Mouse (Mus musculus) lung, embryonic 14.5 days (tissue): ENCODE measurements around the gene Fam149b. TPM values are rescaled to one million over a fixed set of nuclear protein-coding genes. Genes with fewer than 3 reads are reported as not detected.

Experiments
- ATAC-seq: fragments of 200-750 bp; cut with Nextera tagmentation; 2 replicates; pipeline ENCODE4 v1.8.0; 2017; ENCODE audit warnings: mild to moderate bottlenecking, moderate TSS enrichment, moderate library complexity; ENCODE audit not compliant: insufficient read depth
- DNase-seq: peaks from one replicate; pipeline ENCODE4 v3.0.0-alpha.2; 2015
- H3K27ac ChIP-seq: fragments of 300-500 bp; sonication (generic); 2 replicates; pipeline ENCODE4 v1.5.1; 2014; ENCODE audit warnings: low read depth, mild to moderate bottlenecking, moderate library complexity
- H3K27me3 ChIP-seq: fragments of 300-500 bp; sonication (generic); 2 replicates; pipeline ENCODE4 v1.6.1; 2014; ENCODE audit warnings: low read length, control low read depth; ENCODE audit not compliant: insufficient read depth
- H3K36me3 ChIP-seq: fragments of 300-500 bp; sonication (generic); 2 replicates; pipeline ENCODE4 v1.6.1; 2014; ENCODE audit warnings: control low read depth; ENCODE audit not compliant: insufficient read depth
- H3K4me1 ChIP-seq: fragments of 300-500 bp; sonication (generic); 2 replicates; pipeline ENCODE4 v1.6.1; 2014; ENCODE audit warnings: antibody characterized with exemption, control low read depth; ENCODE audit not compliant: insufficient read depth
- H3K4me2 ChIP-seq: fragments of 300-500 bp; sonication (generic); 2 replicates; pipeline ENCODE4 v1.6.1; 2014; ENCODE audit warnings: mild to moderate bottlenecking
- H3K4me3 ChIP-seq: fragments of 300-500 bp; sonication (generic); 2 replicates; pipeline ENCODE4 v1.5.1; 2014; ENCODE audit warnings: low read depth, low read length
- H3K9ac ChIP-seq: fragments of 300-500 bp; sonication (generic); 2 replicates; pipeline ENCODE4 v1.6.1; 2014
- H3K9me3 ChIP-seq: fragments of 300-500 bp; sonication (generic); 2 replicates; pipeline ENCODE4 v1.6.1; 2016; ENCODE audit warnings: low read depth, low read length, control low read depth
- CTCF ChIP-seq: IDR thresholded peaks from 2 replicates; pipeline ENCODE4 v1.5.1; 2016; ENCODE audit warnings: antibody characterized with exemption, low read depth
- WGBS: fragments of 180-500 bp; shearing (Covaris S2); extraction: QIAGEN DNeasy Blood & Tissue Kit; methylation state at CpG from one replicate; pipeline ENCODE4 v1.1.7; 2014; 5-methylcytosine and 5-hydroxymethylcytosine counted together
- polyA plus RNA-seq: library from polyadenylated mRNA; unstranded; fragments of >200 nt; fragmentation: Nextera tagmentation; extraction: Ambion mirVana; gene quantifications from 2 replicates; pipeline ENCODE4 v1.2.1, GENCODE M21; 2014

Gene Fam149b
- polyA plus RNA-seq, 1 experiment from 2014 or later = 44.4 TPM

DNA sequence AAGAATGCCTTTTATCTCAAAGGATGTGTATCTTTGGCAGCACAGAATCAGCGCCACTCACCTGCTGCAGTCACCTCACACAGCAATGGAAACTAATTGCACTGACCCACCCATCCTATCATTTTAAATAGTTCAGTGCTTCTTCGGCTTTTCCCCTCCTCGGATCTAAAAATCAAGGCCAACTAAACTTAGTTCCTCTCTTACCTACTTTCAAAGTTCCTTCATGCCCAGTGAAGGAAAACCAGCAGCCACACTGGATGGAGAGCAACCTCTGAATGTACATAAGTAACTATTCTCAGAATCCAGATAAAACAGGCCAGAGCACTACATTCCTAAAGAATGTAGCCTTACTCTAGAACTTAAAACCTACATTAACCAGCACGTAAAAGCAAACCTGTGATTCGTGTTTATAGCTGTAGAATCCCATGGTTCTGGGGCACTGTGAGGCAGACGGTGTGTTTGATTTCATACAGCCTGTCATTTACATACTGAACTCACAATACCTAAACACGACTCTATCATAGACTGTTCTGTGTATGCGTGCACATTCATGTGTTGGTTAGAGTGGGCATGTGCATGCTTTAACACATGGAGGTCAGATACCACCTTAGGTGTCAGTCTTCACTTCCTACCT lies 41.6 kb downstream of the Fam149b start:
- H3K4me1 ChIP-seq = peaks cover 14% of the 10 kb centered on the region
- H3K4me3 ChIP-seq = peak overlapping the region; percentile 61
- no peak overlapping the region for H3K27ac ChIP-seq
- H3K36me3 ChIP-seq = peaks cover 48% of the 10 kb centered on the region
- 82% methylated on average over 8 of the region's 8 CpGs for WGBS
- no peaks in the 10 kb centered on the region for H3K9me3 ChIP-seq
- no peak for ATAC-seq
- H3K4me2 ChIP-seq = peak overlapping the region; percentile 70
- H3K27me3 ChIP-seq = no peaks in the 10 kb centered on the region
- H3K9ac ChIP-seq = peak overlapping the region; percentile 67
- TF ChIP-seq CTCF = no peak
- no peak for DNase-seq

DNA sequence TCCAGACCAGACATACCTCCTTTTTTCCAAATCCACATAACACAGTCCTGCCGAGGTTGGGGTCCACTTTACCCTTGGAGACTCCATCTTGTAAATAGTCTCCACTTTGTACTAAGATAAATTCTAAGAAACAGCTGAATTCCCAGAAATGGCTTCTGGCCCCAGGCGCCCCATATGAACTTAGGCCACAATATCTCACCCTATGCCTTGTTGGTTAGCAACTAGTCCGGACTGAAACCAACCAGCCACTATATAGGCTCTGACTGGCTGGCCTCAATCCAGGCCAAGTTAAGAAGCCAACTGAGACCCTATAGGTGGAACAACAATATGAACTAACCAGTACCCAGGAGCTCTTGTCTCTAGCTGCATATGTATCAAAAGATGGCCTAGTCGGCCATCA lies 44.4 kb downstream of the Fam149b start:
- ATAC-seq (no peak), DNase-seq (no peak)
- no peaks in the 10 kb centered on the region for H3K9me3 ChIP-seq
- peaks cover 6% of the 10 kb centered on the region for H3K4me1 ChIP-seq
- H3K9ac ChIP-seq = no peak overlapping the region
- H3K27ac ChIP-seq = no peak overlapping the region
- no peaks in the 10 kb centered on the region for H3K27me3 ChIP-seq
- 85% methylated on average over 3 of the region's 4 CpGs for WGBS
- peaks cover 25% of the 10 kb centered on the region for H3K36me3 ChIP-seq
- H3K4me2 ChIP-seq = peak overlapping the region; percentile 75
- TF ChIP-seq CTCF = no peak
- H3K4me3 ChIP-seq = no peak overlapping the region

- DNase-seq (peak; percentile 99), ATAC-seq (peak; percentile 96)
- peak; percentile 78 for TF ChIP-seq CTCF
- peak within 1 kb of the TSS; percentile 75 for H3K4me2 ChIP-seq
- no peaks in the 10 kb centered on the region for H3K27me3 ChIP-seq
- H3K9ac ChIP-seq = peak within 1 kb of the TSS; percentile 80
- H3K9me3 ChIP-seq = no peaks in the 10 kb centered on the region
- peaks cover 3% of the 10 kb centered on the region; the same call in 1 of the 2 replicates for H3K4me1 ChIP-seq
- peaks cover 25% of the 10 kb centered on the region for H3K36me3 ChIP-seq
- peak within 1 kb of the TSS; percentile 58 for H3K4me3 ChIP-seq
- peak within 1 kb of the TSS; percentile 91 for H3K27ac ChIP-seq
- WGBS = under 1% methylated on average over 68 of the region's 68 CpGs
These were observed 45.4 kb downstream of the Fam149b start, which contains the start of gene Mrps16 for GRCm38 (mm10) chr14:20393205-20393913. Mrps16 (minus strand) TSS chr14:20393634.

- Histone ChIP-seq H3K27ac (no peak overlapping the region), H3K9me3 (no peaks in the 10 kb centered on the region), H3K27me3 (no peaks in the 10 kb centered on the region), H3K36me3 (no peaks in the 10 kb centered on the region), H3K4me3 (no peak overlapping the region), H3K4me2 (no peak overlapping the region), H3K9ac (no peak overlapping the region), H3K4me1 (peaks cover 3% of the 10 kb centered on the region; the same call in 1 of the 2 replicates)
- 80% methylated on average over 9 of the region's 9 CpGs for WGBS
- DNase-seq (no peak), ATAC-seq (no peak)
- no peak for TF ChIP-seq CTCF
These were observed 49.3 kb downstream of the Fam149b start for GRCm38 (mm10) chr14:20397220-20397619.

DNA sequence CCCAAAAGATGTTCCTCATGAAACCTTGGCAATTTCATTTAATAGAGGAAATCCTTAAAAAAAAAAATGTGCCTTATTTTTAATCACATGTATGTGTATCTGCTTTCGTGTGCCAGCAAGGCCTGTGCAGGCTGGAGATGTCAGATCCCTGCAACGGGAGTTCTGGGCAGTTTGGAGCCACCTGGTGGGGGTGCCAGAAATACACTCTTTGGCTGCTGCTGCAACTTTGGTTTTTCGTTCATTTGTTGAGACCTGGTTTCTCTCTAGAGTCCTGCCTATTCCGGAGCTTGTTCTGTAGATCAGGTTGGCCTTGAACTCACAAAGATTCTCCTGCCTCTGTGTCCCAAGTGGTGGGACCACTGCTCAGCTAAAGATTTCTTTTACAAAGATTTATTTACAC lies 50.9 kb downstream of the Fam149b start:
- Histone ChIP-seq H3K4me1 (peaks cover 3% of the 10 kb centered on the region; the same call in 1 of the 2 replicates), H3K27me3 (no peaks in the 10 kb centered on the region), H3K4me2 (no peak overlapping the region), H3K4me3 (no peak overlapping the region), H3K36me3 (no peaks in the 10 kb centered on the region), H3K9me3 (no peaks in the 10 kb centered on the region), H3K9ac (no peak overlapping the region), H3K27ac (no peak overlapping the region)
- 37% methylated on average over 4 of the region's 4 CpGs for WGBS
- ATAC-seq = no peak
- DNase-seq = peak; percentile 64
- TF ChIP-seq CTCF = peak; percentile 49

DNA sequence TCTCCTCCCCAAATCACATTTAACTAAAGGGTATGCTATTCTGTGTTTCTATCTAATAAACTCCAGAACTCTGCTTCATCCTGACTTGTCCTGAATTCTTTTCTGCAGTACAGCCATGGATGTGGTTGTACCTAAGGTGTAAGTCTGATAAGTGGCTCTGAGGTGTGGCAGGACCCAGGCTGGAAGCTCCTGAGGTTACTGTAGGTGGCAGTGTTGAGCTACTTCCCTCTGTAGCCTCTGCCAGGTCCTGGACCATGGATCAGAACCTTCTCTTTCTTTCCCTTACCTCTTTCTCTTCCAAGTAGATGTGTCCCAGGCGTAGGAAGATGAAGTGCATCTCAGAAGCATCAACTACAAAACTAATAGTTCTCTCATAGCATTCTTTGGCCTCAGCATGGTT lies 52.1 kb downstream of the Fam149b start:
- WGBS = 40% methylated on average over 1 of the region's 1 CpGs
- no peaks in the 10 kb centered on the region for H3K9me3 ChIP-seq
- H3K4me3 ChIP-seq = no peak overlapping the region
- no peaks in the 10 kb centered on the region for H3K27me3 ChIP-seq
- H3K27ac ChIP-seq = no peak overlapping the region
- ATAC-seq (no peak), DNase-seq (peak; percentile 62)
- no peak overlapping the region for H3K4me2 ChIP-seq
- no peaks in the 10 kb centered on the region for H3K36me3 ChIP-seq
- no peak overlapping the region for H3K9ac ChIP-seq
- TF ChIP-seq CTCF = peak; percentile 60
- H3K4me1 ChIP-seq = no peaks in the 10 kb centered on the region

DNA sequence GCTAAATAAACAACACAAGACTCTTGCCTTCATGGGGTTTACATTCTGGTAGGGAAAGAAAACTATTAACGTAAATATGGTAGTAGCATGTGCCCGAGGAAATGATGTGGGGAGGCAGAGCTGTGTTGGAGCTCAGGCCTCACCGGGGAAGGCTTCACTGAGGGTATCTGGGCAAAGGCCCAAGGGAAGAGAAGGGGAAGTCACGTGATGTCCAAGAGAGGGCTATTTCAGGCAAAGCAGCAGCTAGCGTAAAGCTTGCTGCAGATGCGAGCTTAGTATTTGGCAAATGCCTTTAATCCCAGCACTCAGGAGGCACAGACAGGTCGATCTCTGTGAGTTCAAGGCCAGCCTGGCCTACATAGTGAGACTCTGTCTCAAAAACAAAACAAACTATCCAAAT lies 74.3 kb downstream of the Fam149b start:
- Histone ChIP-seq H3K4me2 (no peak overlapping the region), H3K4me3 (no peak overlapping the region), H3K27me3 (no peaks in the 10 kb centered on the region), H3K9me3 (no peaks in the 10 kb centered on the region), H3K27ac (no peak overlapping the region), H3K4me1 (no peaks in the 10 kb centered on the region), H3K36me3 (no peaks in the 10 kb centered on the region), H3K9ac (no peak overlapping the region)
- no peak for TF ChIP-seq CTCF
- WGBS = 61% methylated on average over 7 of the region's 7 CpGs
- peak; percentile 42 for DNase-seq
- ATAC-seq = no peak
